Mouse (Mus musculus) embryonic facial prominence, embryonic 15.5 days (tissue): Measurements from ENCODE around the gene Taf12. TPM values are rescaled to one million over a fixed set of nuclear protein-coding genes. Genes with fewer than 3 reads are reported as not detected.

ENCODE experiments used
- ATAC-seq: fragments of 200-750 bp; cut with Nextera tagmentation; 2 replicates; pipeline ENCODE4 v1.8.0; 2017; ENCODE audit warnings: low read depth, moderate TSS enrichment; ENCODE audit not compliant: insufficient number of reproducible peaks, low FRiP score, low TSS enrichment
- H3K27ac ChIP-seq: fragments of 300-500 bp; sonication (generic); replicated peaks from 2 replicates; pipeline ENCODE4 v1.5.1; 2015; ENCODE audit warnings: mild to moderate bottlenecking, inconsistent platforms
- H3K27me3 ChIP-seq: fragments of 300-500 bp; sonication (generic); 2 replicates; pipeline ENCODE4 v1.6.1; 2015; ENCODE audit warnings: inconsistent platforms
- H3K36me3 ChIP-seq: fragments of 300-500 bp; sonication (generic); 2 replicates; pipeline ENCODE4 v1.6.1; 2015; ENCODE audit warnings: mild to moderate bottlenecking, inconsistent platforms
- H3K4me1 ChIP-seq: fragments of 300-500 bp; sonication (generic); 2 replicates; pipeline ENCODE4 v1.6.1; 2015; ENCODE audit warnings: inconsistent platforms
- H3K4me2 ChIP-seq: fragments of 300-500 bp; sonication (generic); replicated peaks from 2 replicates; pipeline ENCODE4 v1.6.1; 2015; ENCODE audit warnings: mild to moderate bottlenecking, inconsistent platforms
- H3K4me3 ChIP-seq: fragments of 300-500 bp; sonication (generic); replicated peaks from 2 replicates; pipeline ENCODE4 v1.5.1; 2015; ENCODE audit warnings: mild to moderate bottlenecking, inconsistent platforms
- H3K9ac ChIP-seq: fragments of 300-500 bp; sonication (generic); 2 replicates; pipeline ENCODE4 v1.6.1; 2015; ENCODE audit warnings: inconsistent platforms
- H3K9me3 ChIP-seq: fragments of 300-500 bp; sonication (generic); replicated peaks from 2 replicates; pipeline ENCODE4 v1.6.1; 2016; ENCODE audit warnings: inconsistent platforms
- WGBS: fragments of 180-500 bp; shearing (Covaris S2); methylation state at CpG from one replicate; pipeline ENCODE4 v1.1.7; 2015; 5-methylcytosine and 5-hydroxymethylcytosine counted together
- polyA plus RNA-seq: library from polyadenylated mRNA; unstranded; fragments of >200 nt; fragmentation: Nextera tagmentation; extraction: Ambion mirVana; gene quantifications from 2 replicates; pipeline ENCODE4 v1.2.1, GENCODE M21; 2015

The Taf12 gene
- polyA plus RNA-seq, 1 experiment from 2014 or later, result 44.4 TPM

DNA sequence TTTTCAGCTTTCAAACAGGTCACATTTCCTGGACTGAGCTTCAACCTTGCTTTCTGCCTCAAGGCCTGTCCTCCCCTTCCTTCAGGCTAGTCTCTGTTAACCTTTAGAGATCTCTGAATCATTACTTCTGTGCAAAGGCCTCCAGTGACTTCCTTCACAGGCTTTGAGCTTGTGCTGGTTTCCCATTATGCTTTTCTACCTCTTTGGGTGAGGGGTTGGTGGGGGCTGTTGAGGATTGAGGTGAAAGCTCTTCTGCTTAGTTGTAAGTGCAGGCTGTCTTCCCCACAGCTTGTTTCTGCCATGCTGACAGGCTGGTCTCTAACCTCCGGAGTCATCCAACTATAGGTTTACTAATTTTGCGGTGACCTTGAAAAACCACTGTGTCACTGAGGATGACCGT is 17.8 kb upstream of the Taf12 start:
- Histone ChIP-seq H3K9me3 (no peaks in the 10 kb centered on the region), H3K27ac (no peak overlapping the region), H3K4me3 (no peak overlapping the region), H3K27me3 (no peaks in the 10 kb centered on the region), H3K4me1 (peaks cover 18% of the 10 kb centered on the region), H3K36me3 (peaks cover 4% of the 10 kb centered on the region), H3K4me2 (no peak overlapping the region), H3K9ac (no peak overlapping the region)
- WGBS, result 91% methylated on average over 3 of the region's 3 CpGs
- ATAC-seq, result no peak

DNA sequence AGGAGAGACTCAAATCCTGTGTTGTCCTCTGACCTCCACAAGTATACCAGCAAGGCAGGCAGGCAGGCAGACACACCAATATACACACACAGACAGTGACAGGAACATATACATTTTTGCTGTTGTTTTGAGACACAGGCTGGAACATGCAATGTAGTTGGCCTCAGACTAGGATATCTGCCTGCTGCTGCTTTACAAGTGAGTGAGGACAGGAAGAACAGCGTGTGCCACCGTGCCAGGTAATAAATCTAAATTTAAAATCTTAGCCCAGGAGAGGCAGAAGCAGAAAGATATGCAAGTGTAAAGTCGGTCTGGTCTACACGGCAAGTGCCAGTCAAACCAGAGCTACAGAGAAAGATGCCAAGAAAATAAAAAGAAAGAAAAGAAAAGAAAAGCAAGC is 14.9 kb upstream of the Taf12 start:
- no peaks in the 10 kb centered on the region for H3K27me3 ChIP-seq

GRCm38 (mm10) chr4:132260404-132261379 is 13.5 kb upstream of the Taf12 start:
- peak overlapping the region; percentile 91 for H3K9ac ChIP-seq

More for the DNA sequence above, 14.9 kb upstream of the Taf12 start:
- Histone ChIP-seq H3K4me2 (0 out of 2 replicates have a peak overlapping the region, but pooled peaks have one; percentile 68), H3K4me1 (peaks cover 24% of the 10 kb centered on the region), H3K27ac (0 out of 2 replicates have a peak overlapping the region, but pooled peaks have one; percentile 94), H3K9me3 (no peaks in the 10 kb centered on the region), H3K36me3 (no peaks in the 10 kb centered on the region), H3K9ac (no peak overlapping the region), H3K4me3 (peak overlapping the region; percentile 70; the same call in 1 of the 2 replicates)
- ATAC-seq, result no peak
- 82% methylated on average over 4 of the region's 4 CpGs for WGBS

GRCm38 (mm10) chr4:132261514-132262357 is 12.4 kb upstream of the Taf12 start, which contains the start of gene Gmeb1:
Gene Gmeb1, minus strand, starts transcription at chr4:132261602.
- H3K4me2 ChIP-seq, result peak within 1 kb of the TSS; percentile 68
- H3K4me3 ChIP-seq, result peak within 1 kb of the TSS; percentile 70
- WGBS, result 15% methylated on average over 33 of the region's 49 CpGs
- peak within 1 kb of the TSS; percentile 94 for H3K27ac ChIP-seq
- peak; percentile 88 for ATAC-seq
- H3K9ac ChIP-seq, result peak within 1 kb of the TSS; percentile 91
- H3K9me3 ChIP-seq, result no peaks in the 10 kb centered on the region
- H3K27me3 ChIP-seq, result no peaks in the 10 kb centered on the region
- peaks cover 24% of the 10 kb centered on the region for H3K4me1 ChIP-seq
- H3K36me3 ChIP-seq, result no peaks in the 10 kb centered on the region

More at GRCm38 (mm10) chr4:132260404-132261379, 13.5 kb upstream of the Taf12 start:
- Histone ChIP-seq H3K27ac (peak overlapping the region; percentile 94), H3K36me3 (no peaks in the 10 kb centered on the region), H3K9me3 (no peaks in the 10 kb centered on the region), H3K4me1 (peaks cover 24% of the 10 kb centered on the region), H3K4me2 (peak overlapping the region; percentile 68), H3K4me3 (peak overlapping the region; percentile 70), H3K27me3 (no peaks in the 10 kb centered on the region)
- peak; percentile 83 for ATAC-seq
- 1% methylated on average over 43 of the region's 64 CpGs for WGBS

GRCm38 (mm10) chr4:132262358-132262616 is 11.9 kb upstream of the Taf12 start:
- H3K27me3 ChIP-seq, result no peaks in the 10 kb centered on the region
- no peaks in the 10 kb centered on the region for H3K9me3 ChIP-seq
- 70% methylated on average over 5 of the region's 5 CpGs for WGBS
- peak overlapping the region; percentile 60; the same call in 1 of the 2 replicates for H3K4me2 ChIP-seq
- no peaks in the 10 kb centered on the region for H3K36me3 ChIP-seq
- H3K9ac ChIP-seq, result no peak overlapping the region
- peak overlapping the region; percentile 94; the same call in 1 of the 2 replicates for H3K27ac ChIP-seq
- ATAC-seq, result no peak
- H3K4me3 ChIP-seq, result peak overlapping the region; percentile 70; the same call in 1 of the 2 replicates
- peaks cover 24% of the 10 kb centered on the region for H3K4me1 ChIP-seq

DNA sequence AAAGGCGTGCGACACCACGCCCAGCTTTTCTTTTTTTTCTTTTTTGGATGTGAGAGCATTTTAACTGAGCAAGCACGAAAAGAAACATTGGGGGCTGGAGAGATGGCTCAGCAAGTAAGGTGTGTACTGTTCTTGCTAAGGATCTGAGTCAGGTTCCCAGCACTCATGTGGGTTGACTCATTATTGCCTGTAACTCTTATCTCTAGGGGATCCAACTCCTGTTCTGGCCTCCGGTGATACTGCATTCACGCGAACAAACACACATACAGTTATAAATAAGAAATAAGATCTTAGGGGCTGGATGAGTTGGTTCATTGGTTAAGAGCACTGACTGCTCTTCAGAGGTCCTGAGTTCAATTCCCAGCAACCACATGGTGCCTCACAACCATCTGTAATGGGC is 10.9 kb upstream of the Taf12 start:
- Histone ChIP-seq H3K4me2 (no peak overlapping the region), H3K9ac (no peak overlapping the region), H3K4me3 (no peak overlapping the region), H3K36me3 (no peaks in the 10 kb centered on the region), H3K9me3 (no peaks in the 10 kb centered on the region), H3K4me1 (peaks cover 23% of the 10 kb centered on the region), H3K27me3 (no peaks in the 10 kb centered on the region), H3K27ac (no peak overlapping the region)
- ATAC-seq, result no peak
- 95% methylated on average over 7 of the region's 7 CpGs for WGBS

DNA sequence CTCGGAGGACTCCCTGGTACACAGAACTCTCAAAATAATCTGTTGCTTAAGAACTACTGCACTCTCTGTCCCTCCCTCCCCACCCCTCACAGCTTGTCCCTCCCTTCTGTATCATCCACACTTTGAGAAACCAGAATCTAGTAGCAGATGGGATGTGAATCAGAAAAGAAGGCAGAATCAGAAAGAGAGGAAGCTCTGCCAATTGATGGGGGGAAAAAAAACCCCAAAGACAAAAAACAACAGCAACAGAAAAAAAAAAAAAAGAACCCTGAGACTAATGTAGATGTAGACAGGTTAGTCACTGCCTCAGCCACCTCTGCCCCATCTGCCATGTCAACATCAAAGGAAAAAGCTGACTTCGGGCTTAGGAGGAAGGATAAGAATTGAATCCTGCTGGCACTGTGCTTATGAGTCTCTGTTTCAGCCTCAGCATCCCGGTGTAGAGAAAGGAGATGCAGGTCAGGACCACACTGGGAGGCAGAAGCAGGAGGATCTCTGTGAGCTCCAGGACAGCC is 7.3 kb upstream of the Taf12 start:
- peaks cover 11% of the 10 kb centered on the region; the same call in 1 of the 2 replicates for H3K4me1 ChIP-seq
- ATAC-seq, result no peak
- H3K36me3 ChIP-seq, result no peaks in the 10 kb centered on the region
- no peak overlapping the region for H3K4me3 ChIP-seq
- H3K4me2 ChIP-seq, result no peak overlapping the region
- H3K9ac ChIP-seq, result no peak overlapping the region
- H3K27me3 ChIP-seq, result no peaks in the 10 kb centered on the region
- H3K27ac ChIP-seq, result no peak overlapping the region
- WGBS, result 66% methylated on average over 3 of the region's 3 CpGs
- H3K9me3 ChIP-seq, result no peaks in the 10 kb centered on the region

GRCm38 (mm10) chr4:132268871-132269739 is 5.1 kb upstream of the Taf12 start:
- H3K9ac ChIP-seq, result no peak overlapping the region
- peaks cover 17% of the 10 kb centered on the region; the same call in 1 of the 2 replicates for H3K4me1 ChIP-seq
- WGBS, result 6% methylated on average over 6 of the region's 6 CpGs
- H3K36me3 ChIP-seq, result no peaks in the 10 kb centered on the region
- H3K4me2 ChIP-seq, result 0 out of 2 replicates have a peak overlapping the region, but pooled peaks have one; percentile 61
- no peak overlapping the region for H3K4me3 ChIP-seq
- no peaks in the 10 kb centered on the region for H3K27me3 ChIP-seq
- H3K27ac ChIP-seq, result peak overlapping the region; percentile 98
- no peaks in the 10 kb centered on the region for H3K9me3 ChIP-seq
- no peak for ATAC-seq

- Histone ChIP-seq H3K27ac (peak overlapping the region; percentile 98), H3K36me3 (no peaks in the 10 kb centered on the region), H3K4me3 (peak overlapping the region; percentile 36), H3K9me3 (no peaks in the 10 kb centered on the region), H3K4me2 (peak overlapping the region; percentile 61), H3K27me3 (no peaks in the 10 kb centered on the region), H3K4me1 (peaks cover 17% of the 10 kb centered on the region; the same call in 1 of the 2 replicates), H3K9ac (peak overlapping the region; percentile 42)
- ATAC-seq, result peak; percentile 76
- under 1% methylated on average over 35 of the region's 35 CpGs for WGBS
These were observed 4.2 kb upstream of the Taf12 start for GRCm38 (mm10) chr4:132269740-132270560.
